Mouse (Mus musculus): ENCODE results near the gene Nhlrc3. TPM values are rescaled to one million over a fixed set of nuclear protein-coding genes. Genes with fewer than 3 reads are reported as not detected.

Nhlrc3 gene
- polyA plus RNA-seq, 1 experiment = 40.6 TPM

- TF ChIP-seq POLR2A (IDR thresholded peaks at IDR 0.05; ENCODE audit: borderline replicate concordance, low read depth, low read length) = no peak
- TF ChIP-seq CTCF (IDR thresholded peaks at IDR 0.05; ENCODE audit: low read depth, low read length) = no peak
- H3K27ac ChIP-seq (ENCODE audit: insufficient read depth, low read depth, low read length) = no peak overlapping the region
- no peak overlapping the region for H3K4me3 ChIP-seq (ENCODE audit: insufficient read depth, low read length)
- no peaks in the 10 kb centered on the region for H3K4me1 ChIP-seq (ENCODE audit: control insufficient read depth, insufficient read depth, low read length)
Measured at GRCm38 (mm10) chr3:53410031-53410430, 53.1 kb downstream of the Nhlrc3 start.

- TF ChIP-seq CTCF (IDR thresholded peaks at IDR 0.05; ENCODE audit: low read depth, low read length) = no peak
- TF ChIP-seq POLR2A (IDR thresholded peaks at IDR 0.05; ENCODE audit: borderline replicate concordance, low read depth, low read length) = no peak
- Histone ChIP-seq H3K27ac (ENCODE audit: insufficient read depth, low read depth, low read length) (no peak overlapping the region), H3K4me3 (ENCODE audit: insufficient read depth, low read length) (no peak overlapping the region), H3K4me1 (ENCODE audit: control insufficient read depth, insufficient read depth, low read length) (no peaks in the 10 kb centered on the region)
Measured at GRCm38 (mm10) chr3:53407145-53407544, 56.0 kb downstream of the Nhlrc3 start.

Other genes with a start within 250 kb of the Nhlrc3 start
- gene Proser1, start 334 bp upstream of the Nhlrc3 start, polyA plus RNA-seq (2012; ENCODE audit: insufficient read depth, insufficient read length, missing spikeins) = 20.9 and 21.5 TPM in 2 replicates
- gene Stoml3, start 25.3 kb upstream of the Nhlrc3 start, polyA plus RNA-seq (2012; ENCODE audit: insufficient read depth, insufficient read length, missing spikeins) = not detected in 2 replicates
- not detected in 2 replicates for gene Frem2, start 194.0 kb upstream of the Nhlrc3 start, polyA plus RNA-seq (2012; ENCODE audit: insufficient read depth, insufficient read length, missing spikeins)